Comparison of ENCODE assay signal across 7 mouse cellular contexts in genomic region chr8:126885554-126886485, GRCm38 (mm10). TPM values are rescaled to one million over a fixed set of nuclear protein-coding genes. Genes with fewer than 3 reads are reported as not detected.
DNase-seq lines count a peak whose midpoint lies in the region; ATAC-seq lines count a peak whose summit lies in the region.

No protein-coding gene starts in this region.

- H3K4me1 ChIP-seq in liver, embryonic 13.5 days (replicated peaks): peaks cover 3% of the 10 kb centered on the region
- peaks cover 20% of the 10 kb centered on the region for H3K4me1 ChIP-seq in stomach, embryonic 16.5 days (ENCODE audit: control insufficient read depth, insufficient read depth, low read length)

- H3K9me3 ChIP-seq in liver, embryonic 13.5 days (replicated peaks): no peaks in the 10 kb centered on the region
- H3K9me3 ChIP-seq in stomach, embryonic 16.5 days (replicated peaks; ENCODE audit: control insufficient read depth, low read length): no peaks in the 10 kb centered on the region

- no peak overlapping the region for H3K9ac ChIP-seq in liver, embryonic 13.5 days
- peak overlapping the region; percentile 9; the same call in 1 of the 2 replicates for H3K9ac ChIP-seq in stomach, embryonic 16.5 days (ENCODE audit: low read length)

- DNase-seq in lung, adult 18-20 months: peak; percentile 48 to 67
- no peak for DNase-seq in lung, postnatal 25 days (ENCODE audit: low spot score)
- peak; percentile 38 for DNase-seq in adrenal gland, postnatal 25 days
- peak; percentile 9 for DNase-seq in liver, embryonic 13.5 days
- no peak for DNase-seq in MN1 (ENCODE audit: low spot score)

- H3K36me3 ChIP-seq in liver, embryonic 13.5 days: no peaks in the 10 kb centered on the region
- H3K36me3 ChIP-seq in stomach, embryonic 16.5 days (ENCODE audit: control insufficient read depth, insufficient read depth, low read length): no peaks in the 10 kb centered on the region

- H3K4me2 ChIP-seq in liver, embryonic 13.5 days: no peak overlapping the region
- no peak overlapping the region for H3K4me2 ChIP-seq in stomach, embryonic 16.5 days (ENCODE audit: low read depth, low read length)

- ATAC-seq in granulocyte monocyte progenitor cell, adult 5-6 weeks (replicated peaks; ENCODE audit: poor library complexity, severe bottlenecking): peak; percentile 43
- peak; percentile 43; the same call in 1 of the 2 replicates for ATAC-seq in liver, embryonic 13.5 days (ENCODE audit: low read depth)
- ATAC-seq in stomach, embryonic 16.5 days (ENCODE audit: insufficient read depth, low FRiP score): no peak

- no peak overlapping the region for H3K4me3 ChIP-seq in liver, embryonic 13.5 days (replicated peaks)
- no peak overlapping the region for H3K4me3 ChIP-seq in stomach, embryonic 16.5 days (replicated peaks; ENCODE audit: low read length)

- WGBS in liver, embryonic 13.5 days (ENCODE audit: insufficient replicate concordance): 64% methylated on average over 13 of the region's 13 CpGs
- WGBS in stomach, embryonic 16.5 days: 66% methylated on average over 13 of the region's 13 CpGs

- no peaks in the 10 kb centered on the region for H3K27me3 ChIP-seq in liver, embryonic 13.5 days
- no peaks in the 10 kb centered on the region for H3K27me3 ChIP-seq in stomach, embryonic 16.5 days (ENCODE audit: control insufficient read depth, insufficient read depth, low read length)

- no peak overlapping the region for H3K27ac ChIP-seq in liver, embryonic 13.5 days
- H3K27ac ChIP-seq in stomach, embryonic 16.5 days (ENCODE audit: low read length): peak overlapping the region; percentile 86

RNA-seq across cellular contexts. Expression of gene Tomm20, which starts 59.8 kb away (rescaled TPM):
- 162 and 189 TPM in 2 replicates for total RNA-seq in adrenal gland, postnatal 25 days (2021)
- total RNA-seq in granulocyte monocyte progenitor cell, adult 5-6 weeks (2014; fragmentation: Nextera tagmentation): 72.5 and 80.0 TPM in 2 replicates
- total RNA-seq in granulocyte monocyte progenitor cell, adult 5-6 weeks (2017): 237 and 273 TPM in 2 replicates
- polyA plus RNA-seq in liver, embryonic 13.5 days (2015; fragmentation: Nextera tagmentation; extraction: Ambion mirVana): 202 and 204 TPM in 2 replicates
- polyA plus RNA-seq in stomach, embryonic 16.5 days (2015; fragmentation: Nextera tagmentation; extraction: Ambion mirVana): 170 and 206 TPM in 2 replicates

Comparison
In these comparisons a context has a peak if more than half of its experiments do, and no peak if none do; other contexts are left out.
1. DNase-seq: peak in lung, adult 18-20 months (2 of 2), adrenal gland, postnatal 25 days (single experiment) and liver, embryonic 13.5 days (single experiment); none in lung, postnatal 25 days (single experiment) and MN1 (single experiment).